Mouse (Mus musculus) kidney, postnatal 25 days (tissue): ENCODE measurements around the gene Exph5.

ENCODE experiments used
- DNase-seq, 2 experiments: peaks; one replicate each; pipeline ENCODE4 v3.0.0; 2021; ENCODE audit warnings: mixed read lengths in 2 of 2

Gene Exph5

DNA sequence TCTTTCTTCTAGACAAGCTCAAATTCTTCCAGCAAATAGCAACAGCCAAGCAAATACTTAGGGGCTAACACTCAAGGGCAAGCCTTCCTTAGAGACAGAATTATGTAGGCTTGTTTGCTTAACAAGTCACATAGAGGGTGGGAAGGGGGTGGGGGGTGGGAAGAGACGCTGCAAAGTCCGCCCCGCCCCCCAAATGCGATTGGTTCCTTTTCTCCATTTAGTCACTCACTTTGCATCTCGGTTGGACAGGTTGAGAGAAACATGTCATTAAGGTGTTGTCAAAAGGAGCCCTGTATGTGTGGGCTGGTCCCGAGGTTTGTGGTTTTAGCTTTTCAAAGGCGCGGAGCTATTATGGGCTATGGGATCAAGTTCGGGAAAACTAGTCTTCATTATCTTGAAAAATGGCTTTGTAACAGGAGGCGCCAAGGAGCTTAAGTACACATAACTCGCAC is at the start of gene Exph5:
Gene Exph5 (plus strand): TSS at position 402 of the 452 bp plus-strand sequence.
- DNase-seq, result peak; percentile 76 to 81

GRCm38 (mm10) chr9:53254368-53254767 is 47.1 kb upstream of the Exph5 start:
- peak; percentile 64 to 91 for DNase-seq

GRCm38 (mm10) chr9:53256690-53257305 is 44.7 kb upstream of the Exph5 start:
- DNase-seq, result no peak

GRCm38 (mm10) chr9:53257772-53258171 is 43.7 kb upstream of the Exph5 start:
- DNase-seq, result no peak

DNA sequence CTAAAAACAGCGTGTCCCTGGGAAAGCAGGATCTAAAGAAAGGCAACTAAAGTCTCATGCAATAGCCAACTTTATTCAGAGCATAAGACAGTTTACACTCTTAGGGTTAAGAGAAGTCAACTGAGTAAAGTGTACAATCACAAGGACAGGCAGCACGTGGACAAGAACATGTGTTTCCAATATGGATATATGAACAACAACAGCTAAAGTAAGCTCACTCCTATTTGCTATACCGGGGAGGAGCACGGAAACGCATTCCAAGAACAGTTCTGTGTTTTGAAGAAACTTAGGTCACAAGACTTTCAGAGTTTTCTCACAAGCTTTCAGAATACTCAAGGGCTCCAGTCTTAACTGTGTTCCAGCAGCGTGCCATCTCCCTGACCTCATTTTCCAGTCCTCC is 43.3 kb upstream of the Exph5 start:
- no peak for DNase-seq

- DNase-seq, result no peak
Measured at GRCm38 (mm10) chr9:53264387-53264786, 37.1 kb upstream of the Exph5 start.

- no peak for DNase-seq
Measured at GRCm38 (mm10) chr9:53265589-53265988, 35.9 kb upstream of the Exph5 start.

DNA sequence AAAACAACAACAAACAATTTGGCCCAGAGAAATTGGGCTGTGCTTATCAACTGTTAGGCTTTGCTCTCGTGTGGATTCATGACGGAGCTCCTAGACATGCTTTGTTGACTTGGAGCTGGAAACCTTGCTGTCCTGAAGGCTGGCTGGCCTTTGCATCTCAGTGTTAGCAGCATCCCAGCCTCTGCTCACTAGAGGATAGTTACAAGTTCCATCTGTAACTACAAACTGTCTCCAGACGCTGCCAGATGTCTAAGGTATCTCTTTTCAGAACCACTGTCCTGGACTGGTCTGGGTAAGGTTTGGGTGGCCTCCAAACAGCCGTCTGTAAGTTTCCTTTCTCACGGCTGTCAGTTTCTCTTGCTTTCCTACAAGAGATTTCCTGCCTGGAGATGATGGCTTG is 33.4 kb upstream of the Exph5 start:
- DNase-seq, result no peak

DNA sequence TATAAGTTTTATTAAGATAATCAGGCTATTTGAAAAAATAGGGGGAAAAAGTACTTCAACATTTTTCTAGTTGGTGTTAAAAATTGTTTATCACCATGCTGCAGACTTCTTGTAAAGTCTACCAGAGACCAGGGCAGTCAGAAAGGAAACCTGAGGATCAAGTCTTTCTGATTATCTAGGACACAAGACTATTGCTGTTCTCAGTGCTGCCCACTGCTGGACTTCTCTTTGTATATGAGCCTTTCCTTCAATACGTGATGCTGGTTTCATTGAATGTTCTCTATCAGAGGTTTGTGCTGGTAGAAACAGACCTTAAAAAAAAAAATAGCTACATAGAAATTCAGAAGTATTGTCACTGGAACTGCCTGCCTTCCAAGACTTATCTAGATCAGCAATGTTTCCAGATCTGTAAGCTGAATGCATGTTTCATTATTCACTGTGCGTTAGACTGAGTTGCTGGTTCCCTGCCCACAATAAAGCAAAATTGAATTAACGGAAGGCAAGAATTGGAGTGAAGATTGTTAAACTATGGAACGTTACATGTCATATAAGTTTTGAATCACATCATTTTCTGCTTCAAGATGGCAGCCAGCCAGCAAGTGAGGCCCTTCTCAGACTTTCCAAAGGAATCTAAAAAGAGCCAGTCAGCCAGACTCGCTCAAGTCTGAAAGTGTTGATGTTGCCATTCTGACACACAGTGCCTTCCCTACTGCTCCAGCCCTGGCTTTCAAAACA is 32.6 kb upstream of the Exph5 start:
- DNase-seq, result peak in 1 of 2 experiments; percentile 66

GRCm38 (mm10) chr9:53269466-53269755 is 32.1 kb upstream of the Exph5 start:
- no peak for DNase-seq

- DNase-seq, result no peak
Measured at GRCm38 (mm10) chr9:53271281-53272022, 30.0 kb upstream of the Exph5 start.

GRCm38 (mm10) chr9:53272207-53272606 is 29.3 kb upstream of the Exph5 start:
- no peak for DNase-seq

DNA sequence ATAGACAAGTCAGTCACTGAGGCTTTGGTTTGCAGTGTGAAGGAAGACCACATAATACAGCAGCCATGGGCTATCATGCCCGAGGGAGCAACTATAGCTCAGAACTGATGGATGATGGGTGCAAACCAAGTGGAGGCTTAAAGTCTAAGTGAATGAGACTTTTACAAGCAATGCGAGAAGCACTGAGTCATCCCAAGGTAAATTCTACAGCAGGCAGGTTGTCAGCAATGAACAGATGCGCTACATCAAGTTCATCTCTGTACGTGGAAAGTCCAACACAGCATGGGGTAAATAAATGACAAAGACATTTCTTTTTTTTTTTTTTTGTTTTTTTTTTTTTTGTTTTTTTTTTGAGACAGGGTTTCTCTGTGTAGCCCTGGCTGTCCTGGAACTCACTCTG is 28.8 kb upstream of the Exph5 start:
- no peak for DNase-seq

DNA sequence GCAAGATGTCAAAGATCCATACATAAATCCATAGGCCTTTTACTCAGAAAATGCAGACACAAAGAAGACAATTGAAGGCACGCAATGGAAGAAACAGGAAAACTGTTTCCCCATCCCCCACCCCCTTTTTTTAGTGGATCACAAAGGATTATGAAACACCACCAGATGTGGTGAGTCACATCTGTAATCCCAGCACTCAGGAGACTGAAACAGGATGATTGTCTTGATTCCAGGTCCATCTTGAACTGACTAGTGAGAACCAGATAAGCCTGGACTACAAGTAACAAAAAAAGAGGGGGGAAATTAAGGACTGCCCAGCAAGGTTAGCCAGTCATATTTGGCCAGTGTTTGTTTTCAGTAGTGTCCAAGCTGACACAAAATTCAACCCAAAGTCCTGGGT is 25.1 kb upstream of the Exph5 start:
- DNase-seq, result no peak

DNA sequence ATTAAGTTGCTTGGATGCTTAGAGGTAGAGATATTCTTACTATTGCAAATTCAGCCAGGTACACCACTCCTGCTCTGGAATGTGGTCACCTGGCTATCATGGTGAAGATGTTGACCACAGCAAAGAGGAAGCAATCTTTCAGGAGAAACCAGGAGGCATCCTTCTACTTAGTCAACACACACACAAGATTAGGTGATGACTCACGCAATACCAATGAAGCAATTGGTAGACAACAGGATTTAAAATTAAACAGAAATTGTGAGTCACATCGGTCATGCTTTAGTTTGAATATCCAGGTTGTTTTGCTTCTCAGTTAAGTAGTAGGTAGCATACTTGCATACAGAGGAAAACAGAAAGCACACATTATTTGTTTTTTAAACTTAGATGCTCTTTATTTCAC is 22.5 kb upstream of the Exph5 start:
- DNase-seq, result no peak

- no peak for DNase-seq
Measured at GRCm38 (mm10) chr9:53286793-53287192, 14.7 kb upstream of the Exph5 start.

DNA sequence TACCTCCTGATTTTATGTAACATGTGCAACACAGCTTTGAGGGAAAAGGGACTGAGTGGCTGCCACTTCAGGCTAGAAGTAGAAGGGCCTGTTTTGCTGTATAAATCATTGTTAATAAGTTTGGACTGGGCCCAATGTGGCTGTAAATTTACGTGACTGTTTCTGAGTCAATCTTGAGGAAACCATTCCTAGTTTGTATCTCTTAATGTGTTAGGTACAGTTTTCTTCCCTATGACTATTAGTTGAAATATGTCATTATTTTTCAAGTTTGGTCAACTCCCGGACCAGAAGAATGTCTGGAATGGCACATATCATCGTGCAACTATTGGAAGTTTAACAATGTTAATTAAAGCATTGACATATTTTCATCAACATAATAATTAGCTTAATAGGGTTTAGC is 11.5 kb upstream of the Exph5 start:
- DNase-seq, result no peak

GRCm38 (mm10) chr9:53292833-53293232 is 8.6 kb upstream of the Exph5 start:
- no peak for DNase-seq

DNA sequence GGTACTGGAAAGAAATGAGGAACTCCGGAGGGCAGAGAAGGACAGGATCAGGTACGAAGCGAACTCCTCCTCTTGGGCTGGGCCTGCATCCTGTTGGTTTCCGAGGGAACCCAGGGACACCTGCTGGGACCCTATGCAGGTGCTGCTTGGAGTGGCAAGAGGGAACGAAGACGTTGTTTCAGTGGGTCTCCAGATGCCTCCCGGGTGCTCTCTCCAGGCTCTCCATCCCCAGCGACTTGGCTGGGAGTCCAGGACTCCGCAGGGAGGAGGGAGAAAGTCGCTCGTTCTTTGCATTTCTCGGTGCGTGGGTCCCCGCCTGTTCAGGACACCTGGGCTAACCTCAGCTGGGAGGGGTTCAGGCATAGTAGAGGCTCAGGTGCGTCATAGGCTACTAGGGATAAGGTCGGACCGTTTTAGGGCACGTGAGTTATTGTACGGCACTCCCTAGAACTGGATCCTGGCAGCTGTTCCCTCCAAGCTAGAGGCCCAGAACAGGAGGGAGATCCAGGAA is 386 bp downstream of the Exph5 start:
- DNase-seq, result peak in 1 of 2 experiments; percentile 45

DNA sequence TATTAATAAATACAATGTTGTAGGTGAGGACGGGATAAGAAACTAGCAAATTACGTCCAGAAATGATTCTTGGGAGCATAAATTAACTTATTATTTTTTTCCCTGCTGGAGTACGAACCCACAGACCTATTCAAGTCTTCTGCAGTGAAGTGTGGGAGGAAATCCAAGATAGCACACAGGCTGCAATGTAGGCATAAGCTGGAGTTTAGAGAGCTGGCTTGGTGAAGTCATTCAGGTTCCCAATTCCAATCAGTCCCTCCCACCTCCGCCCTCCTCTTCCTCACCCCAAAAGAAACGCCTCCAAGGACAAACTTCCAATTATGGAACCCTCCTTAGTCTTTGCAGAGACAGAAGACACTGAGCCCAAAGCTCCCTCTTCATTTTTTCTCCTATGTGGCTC is 945 bp downstream of the Exph5 start:
- no peak for DNase-seq

DNA sequence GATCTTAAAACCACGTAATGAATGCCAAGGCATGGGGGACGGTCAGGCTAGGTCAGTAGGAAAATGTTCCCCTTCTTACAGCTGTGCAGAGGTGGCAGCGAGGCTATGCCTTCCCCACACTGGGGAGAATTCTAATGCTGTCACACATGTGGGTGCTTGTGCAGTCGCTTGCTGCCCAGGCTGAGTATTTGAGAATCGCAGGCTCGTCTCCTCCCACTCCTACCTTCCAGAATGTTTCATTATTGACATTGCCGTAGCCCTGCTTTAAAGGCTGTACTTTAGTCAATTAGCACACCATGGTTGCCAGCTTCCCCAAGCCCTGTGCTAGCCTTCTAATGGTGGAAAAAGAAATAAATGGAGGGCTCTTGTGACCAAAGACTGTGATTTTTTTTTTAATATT is 6.4 kb downstream of the Exph5 start:
- DNase-seq, result no peak

DNA sequence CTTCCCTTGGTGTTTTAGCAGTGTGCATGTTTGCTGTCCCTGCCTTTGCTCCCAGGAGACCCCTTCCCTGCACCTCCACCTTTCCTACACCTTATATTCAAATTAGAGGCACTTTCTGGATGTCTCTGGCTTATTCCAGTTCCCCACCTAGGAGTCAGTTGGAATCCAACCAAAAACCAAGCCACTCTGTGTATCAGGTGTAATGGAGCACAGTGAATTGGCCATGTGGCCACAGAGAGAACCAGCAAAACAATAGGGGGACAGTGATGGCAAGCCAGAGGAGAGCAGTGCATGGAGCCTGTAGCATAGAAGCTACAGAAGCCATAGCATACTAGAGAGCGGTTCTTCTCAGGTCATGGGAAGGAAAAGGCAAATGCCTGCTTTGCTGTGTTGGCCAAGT is 11.5 kb downstream of the Exph5 start:
- DNase-seq, result no peak

DNA sequence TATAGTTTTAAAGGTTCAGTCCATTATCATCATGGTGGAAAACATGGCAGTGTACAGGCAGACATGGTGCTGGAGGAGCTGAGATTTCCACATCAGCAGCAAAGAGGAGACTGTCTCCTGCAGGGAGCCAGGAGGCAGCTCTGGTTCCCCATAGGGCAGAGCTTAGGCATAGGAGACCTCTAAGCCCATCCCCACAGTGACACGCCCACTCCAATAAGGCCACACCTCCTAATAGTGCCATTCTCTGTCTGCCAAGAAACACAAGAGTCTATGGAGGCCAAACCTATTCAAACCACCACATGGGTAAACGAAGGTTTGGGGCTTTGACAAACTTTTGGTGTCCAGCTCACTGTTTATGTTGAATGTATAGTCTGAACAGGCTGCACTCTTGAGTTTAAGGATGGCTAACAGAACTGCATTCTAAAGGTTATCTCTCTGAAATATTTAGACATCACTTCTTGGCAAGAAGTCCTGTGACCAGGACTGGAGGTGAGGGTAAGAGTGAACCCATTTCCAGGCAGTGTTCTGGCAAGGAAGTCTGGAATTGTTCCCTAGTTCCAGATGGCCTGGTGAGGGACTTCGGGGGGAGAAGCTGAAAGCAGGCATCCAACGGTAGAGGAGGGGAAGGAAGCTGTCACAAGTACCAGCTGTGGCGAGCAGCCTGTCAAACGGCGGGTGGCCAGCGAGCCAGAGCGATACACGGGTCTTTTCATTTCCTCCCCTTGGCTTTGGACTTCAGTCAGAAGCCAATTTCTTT is 19.6 kb downstream of the Exph5 start:
- peak in 1 of 2 experiments; percentile 50 for DNase-seq
